Mouse (Mus musculus): ENCODE measurements around the gene Sap30l.

DNA sequence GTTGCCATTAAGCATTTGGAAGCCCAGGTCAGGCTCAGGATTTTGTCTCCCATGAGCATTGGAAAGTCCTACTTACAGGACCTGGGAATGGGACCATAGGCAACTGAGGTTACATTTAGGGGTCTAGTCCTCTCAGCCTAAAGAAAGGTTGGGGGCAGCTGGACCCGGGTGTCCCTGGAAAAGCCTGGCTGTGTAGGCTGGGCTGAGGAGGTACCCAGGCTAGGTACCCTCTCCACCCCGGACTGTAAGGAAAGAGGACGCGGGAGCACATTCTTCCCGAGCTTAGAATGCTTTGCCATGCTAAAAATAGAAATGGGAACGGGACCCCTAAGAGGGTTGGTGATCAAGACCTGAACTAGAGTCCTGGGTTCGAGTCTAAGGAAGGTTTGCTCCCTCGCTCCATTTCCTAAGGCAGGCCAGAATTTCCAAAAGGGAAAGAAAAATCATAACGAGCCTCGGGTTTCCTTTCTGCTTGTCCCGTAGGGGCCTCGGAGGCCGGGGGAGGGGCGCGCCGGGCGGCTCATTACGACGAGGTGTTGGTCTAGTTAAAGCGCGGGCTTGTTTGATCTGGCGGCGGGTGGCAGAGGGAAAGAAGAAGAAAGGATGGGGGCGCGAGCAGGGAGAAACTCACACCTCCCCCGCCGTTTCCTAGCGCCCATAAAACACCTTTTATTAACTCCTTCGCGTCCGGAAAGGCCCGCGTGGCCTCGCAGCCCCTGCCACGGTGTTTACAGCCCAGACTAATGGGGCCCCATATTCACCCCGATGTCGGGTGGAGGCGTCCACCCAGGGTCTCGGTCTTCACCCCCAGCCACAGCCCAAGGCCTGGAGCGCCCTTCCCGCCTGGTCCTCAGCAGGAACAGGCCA, 25.8 kb downstream of the Sap30l start:
- TF ChIP-seq CTCF (IDR thresholded peaks at IDR 0.05; ENCODE audit: borderline replicate concordance, insufficient read depth, low read length): no peak
- no peak for TF ChIP-seq POLR2A (IDR thresholded peaks at IDR 0.05; ENCODE audit: low read depth, low read length)

Measured in embryonic fibroblast, embryonic 13.5 days (primary cell).